Mouse (Mus musculus): Measurements from ENCODE around the gene Selenoo.
A peak's percentile ranks its signal among the peaks of the same experiment; 100 is the strongest.

The Selenoo gene

DNA sequence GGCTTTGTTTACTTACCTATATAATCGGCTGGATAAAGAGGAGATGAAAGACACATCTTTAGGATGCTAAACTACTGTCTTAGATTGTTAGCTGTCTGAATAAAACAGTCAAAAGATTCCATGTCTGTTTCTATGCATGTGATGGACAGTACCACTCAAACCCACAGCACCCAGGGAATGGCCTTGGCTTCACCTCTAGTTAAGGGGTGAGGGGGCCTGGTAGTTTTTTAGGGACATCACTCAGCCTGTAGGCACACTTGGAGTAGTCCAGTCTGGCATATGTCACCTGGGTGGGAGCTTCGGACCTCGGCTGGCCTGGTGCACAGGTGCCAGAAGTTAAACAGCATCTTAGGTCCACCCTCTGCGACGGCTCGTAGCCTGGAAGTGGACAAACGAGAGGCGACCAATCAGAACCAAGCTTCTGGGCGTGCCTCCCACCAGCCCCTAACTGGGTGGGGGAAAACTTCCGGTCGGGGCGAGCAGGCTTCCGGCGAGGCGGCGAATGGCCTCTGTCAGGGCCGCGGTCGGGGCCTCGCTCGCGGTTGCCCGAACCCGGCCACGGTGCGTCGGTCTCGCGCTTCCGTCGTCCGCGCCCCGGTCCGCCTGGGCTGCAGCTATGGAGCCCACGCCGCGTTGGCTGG, at the start of gene Selenoo:
Gene Selenoo, plus strand, starts transcription at position 478 of the 641 bp plus-strand sequence.
- peak; percentile 90 for DNase-seq (ENCODE audit: low spot score in 2 of 2)

DNA sequence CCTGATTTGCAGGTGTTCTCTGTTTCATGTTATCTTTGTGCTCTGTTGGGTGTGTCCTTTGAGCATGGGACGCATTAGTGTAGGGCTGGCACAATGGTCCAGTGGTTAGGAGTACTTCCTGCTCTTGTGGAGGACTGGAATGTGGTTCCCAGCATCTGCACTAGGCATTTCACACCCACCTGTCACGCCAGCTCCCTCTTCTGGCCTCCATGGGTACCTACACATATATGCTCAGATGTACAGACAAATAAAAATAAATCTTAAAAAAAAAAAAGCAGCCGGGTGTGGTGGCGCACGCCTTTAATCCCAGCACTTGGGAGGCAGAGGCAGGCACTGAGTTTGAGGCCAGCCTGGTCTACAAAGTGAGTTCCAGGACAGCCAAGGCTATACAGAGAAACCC, 44.5 kb upstream of the Selenoo start:
- DNase-seq (ENCODE audit: low spot score in 2 of 2), result no peak

DNA sequence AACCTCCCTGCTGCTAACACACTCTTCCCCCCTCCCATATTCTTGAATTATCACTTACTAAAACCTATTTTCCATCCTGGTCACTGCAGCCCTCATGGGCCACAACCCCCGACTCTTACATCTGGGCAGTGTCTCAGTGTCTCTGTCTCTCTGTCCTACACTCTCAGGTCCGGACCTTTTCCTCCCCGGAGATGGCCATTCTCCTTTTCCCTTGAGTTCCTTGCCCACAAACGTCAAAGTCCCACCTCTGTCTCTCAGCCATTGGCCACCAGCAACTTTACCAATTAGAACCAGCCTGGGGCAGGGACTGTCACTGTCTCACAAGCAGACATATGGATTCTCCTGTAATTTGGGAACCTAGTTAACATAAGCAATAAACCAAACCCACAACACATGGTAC, 42.5 kb upstream of the Selenoo start:
- DNase-seq (ENCODE audit: low spot score in 2 of 2), result no peak

DNA sequence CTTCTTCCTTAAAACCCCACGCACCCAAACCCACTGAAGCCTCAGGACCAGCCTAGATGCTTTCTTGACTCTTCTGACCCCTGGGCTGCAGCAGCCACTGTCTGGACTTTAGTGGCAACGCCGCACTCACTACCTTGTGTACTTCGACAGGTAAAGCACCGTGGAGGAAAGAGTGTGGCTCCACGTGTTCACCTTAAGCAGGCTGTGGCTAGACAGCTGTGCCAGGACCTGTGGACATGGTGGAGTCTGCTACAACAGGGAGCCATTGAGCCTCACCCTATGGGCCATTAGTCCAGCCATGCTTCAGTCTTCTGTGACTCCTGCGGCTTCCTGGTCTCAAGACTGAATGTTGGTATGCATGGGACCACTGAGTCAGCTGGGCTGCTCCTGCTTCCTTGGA, 34.2 kb upstream of the Selenoo start:
- DNase-seq (ENCODE audit: low spot score in 2 of 2), result no peak

DNA sequence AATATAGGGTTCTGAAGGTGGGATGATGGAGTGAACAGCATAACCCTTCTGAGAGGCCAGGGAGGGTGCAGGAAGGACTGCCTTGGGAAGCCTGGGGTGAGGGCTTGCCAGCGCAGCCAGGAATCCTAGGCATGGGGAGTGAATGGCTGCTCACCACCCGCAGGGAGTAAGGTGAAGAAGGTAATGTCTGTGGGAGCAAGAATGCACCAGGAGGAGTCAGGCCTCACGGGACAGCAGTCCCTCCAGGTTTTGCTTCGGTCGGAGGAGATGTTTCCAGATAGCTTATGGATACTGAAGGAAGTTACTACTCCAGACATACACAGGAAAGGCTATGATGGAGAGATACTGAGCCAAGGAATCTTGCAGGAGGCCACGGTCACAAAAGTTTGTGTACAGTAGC, 30.1 kb upstream of the Selenoo start:
- DNase-seq (ENCODE audit: low spot score in 2 of 2), result no peak

DNA sequence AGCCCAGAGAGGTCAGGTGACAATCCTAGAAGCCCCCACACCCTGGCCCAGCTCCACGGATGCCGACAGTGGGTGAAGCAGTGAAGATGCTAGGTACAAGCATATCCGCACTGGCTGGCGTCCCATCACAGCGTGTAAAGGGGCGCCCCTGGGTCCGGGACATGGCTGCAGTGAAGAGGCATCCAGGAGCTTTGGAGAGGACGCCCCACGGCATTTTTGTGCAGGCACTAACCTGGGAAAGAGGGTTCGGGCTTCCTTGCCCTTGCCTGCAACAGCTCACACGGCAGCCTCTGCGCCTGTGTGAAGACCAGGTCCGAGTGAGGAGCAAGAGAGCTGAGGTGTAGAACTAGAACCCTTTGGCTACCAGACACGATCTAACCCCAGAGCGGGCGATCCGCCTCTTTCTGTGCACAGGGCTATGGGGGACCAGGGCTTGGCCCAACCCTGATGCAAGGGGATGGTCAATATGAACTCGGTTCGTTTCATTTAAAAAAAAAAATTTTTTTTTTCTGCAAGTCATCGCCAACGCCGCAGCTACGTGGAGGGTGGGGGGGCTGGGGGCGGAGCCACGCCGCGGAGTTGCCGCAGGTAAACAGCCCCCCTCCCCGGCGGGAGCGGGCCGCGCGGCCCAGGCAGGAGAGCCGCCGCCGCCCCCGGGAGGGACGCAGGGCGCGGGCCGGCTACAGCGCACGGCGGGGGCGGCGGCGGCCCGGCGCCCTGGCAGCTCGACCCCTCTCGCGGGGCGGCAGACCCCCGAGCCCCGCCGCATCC, 29.5 kb upstream of the Selenoo start, which contains the start of gene Panx2:
Gene Panx2, plus strand, starts transcription at position 574 of the 771 bp plus-strand sequence.
- peak; percentile 44 to 53 for DNase-seq (ENCODE audit: low spot score in 2 of 2)

DNA sequence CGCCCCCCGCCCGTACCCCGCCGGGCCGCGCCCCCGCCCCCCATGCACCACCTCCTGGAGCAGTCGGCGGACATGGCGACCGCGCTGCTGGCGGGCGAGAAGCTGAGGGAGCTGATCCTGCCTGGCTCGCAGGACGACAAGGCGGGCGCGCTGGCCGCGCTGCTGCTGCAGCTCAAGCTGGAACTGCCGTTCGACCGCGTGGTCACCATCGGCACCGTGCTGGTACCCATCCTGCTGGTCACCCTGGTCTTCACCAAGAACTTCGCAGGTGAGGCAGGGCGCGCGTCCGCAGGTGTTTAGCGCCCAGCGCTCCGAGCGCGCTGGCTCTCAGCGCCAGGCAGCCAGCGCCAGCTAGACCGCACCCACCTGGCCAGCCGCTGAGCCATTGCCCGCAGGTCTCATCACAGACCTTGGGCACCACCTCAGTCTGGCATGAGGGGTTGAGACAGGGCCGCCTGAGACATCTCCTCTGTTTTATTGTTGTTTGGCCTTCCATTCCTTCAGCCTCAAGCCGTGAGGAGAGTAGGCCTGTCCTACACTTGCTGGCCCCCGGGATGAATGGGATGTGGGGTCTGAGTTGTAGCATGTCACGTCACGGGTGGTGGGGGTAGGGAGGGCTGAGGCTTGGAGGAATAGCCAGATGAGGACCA, 28.7 kb upstream of the Selenoo start:
- peak; percentile 39 to 48 for DNase-seq (ENCODE audit: low spot score in 2 of 2)

DNA sequence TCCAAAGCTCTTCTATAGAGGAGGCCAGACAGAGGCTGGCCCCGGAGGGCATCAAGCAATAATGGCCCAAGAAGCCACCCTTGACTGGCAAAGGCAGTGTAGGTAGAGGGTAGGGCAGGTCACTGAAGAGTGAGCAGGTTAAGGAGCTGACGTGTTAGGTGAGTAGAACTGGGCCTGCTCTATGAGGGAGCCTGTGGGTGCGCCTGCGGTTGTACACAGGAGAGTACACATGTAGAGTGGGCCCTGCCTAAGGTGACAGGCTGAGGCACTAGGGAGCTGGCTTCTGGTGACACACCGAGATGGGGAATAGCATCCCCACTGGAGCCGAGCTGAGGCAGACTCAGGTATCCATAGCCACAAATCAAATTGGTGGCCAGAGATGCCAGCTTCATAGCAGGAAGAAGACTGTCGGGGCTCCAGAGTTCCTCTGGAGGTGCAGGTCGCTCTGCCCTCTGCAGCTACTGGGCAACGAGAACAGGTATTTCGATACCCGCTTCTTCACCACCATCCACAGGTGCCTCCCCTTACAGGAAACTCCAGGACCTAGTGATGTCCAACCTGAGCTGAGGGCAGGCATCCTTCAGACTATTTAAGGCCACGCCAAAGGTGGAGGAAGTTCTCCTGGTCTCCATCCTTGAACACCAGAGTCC, 27.9 kb upstream of the Selenoo start:
- DNase-seq (ENCODE audit: low spot score in 2 of 2), result no peak

DNA sequence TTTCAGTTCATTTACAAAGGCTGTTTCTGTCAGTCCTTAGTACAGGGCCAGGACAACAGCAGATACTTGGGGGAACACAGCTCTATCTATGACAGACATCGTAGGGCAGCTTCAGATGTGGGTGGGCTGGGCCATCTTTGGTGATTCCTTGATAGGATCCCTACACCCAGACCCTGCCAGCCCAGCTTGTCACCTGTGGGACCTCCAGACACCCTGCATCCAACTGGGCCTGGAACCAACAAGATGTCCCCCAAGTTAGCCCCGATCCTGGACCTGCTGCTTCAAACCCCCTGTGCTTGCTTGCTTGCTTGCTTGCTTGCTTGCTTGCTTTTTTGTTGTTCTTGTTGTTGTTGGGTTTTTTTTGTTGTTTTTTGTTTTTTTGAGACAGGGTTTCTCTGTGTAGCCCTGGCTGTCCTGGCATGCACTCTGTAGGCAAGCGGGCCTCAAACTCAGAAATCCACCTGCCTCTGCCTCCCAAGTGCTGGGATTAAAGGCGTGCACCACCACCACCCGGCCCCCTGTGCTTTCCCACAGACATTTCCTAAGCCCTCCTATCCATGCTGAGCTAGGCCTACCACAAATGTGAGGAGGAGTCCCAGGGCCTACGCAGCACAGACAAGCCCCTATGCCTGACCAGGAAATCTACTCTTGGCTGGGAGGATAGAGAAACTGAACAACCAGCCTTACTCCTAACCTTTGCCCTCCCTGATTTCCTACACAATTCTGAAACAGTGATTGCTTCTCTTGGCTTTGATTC, 26.9 kb upstream of the Selenoo start:
- DNase-seq (ENCODE audit: low spot score in 2 of 2), result no peak

DNA sequence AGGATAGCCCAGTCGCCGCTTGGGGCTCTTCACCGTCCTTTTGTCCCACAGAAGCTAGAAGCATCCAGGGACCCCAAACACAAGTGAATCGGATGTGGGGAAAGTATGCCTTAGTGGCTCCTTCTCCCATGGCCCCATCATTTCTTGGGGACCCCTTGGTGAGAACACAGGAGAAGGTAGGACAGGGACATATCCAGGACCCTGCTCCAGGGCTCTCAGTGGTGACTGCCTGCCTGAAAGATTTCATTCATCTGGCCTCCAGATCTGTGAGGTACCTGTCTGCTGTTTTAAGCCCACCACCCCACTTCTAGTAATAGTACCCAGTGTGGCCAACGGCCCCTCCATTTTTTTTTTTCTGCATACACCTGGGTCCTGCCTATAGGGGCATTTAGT, 26.4 kb upstream of the Selenoo start:
- no peak for DNase-seq (ENCODE audit: low spot score in 2 of 2)

DNA sequence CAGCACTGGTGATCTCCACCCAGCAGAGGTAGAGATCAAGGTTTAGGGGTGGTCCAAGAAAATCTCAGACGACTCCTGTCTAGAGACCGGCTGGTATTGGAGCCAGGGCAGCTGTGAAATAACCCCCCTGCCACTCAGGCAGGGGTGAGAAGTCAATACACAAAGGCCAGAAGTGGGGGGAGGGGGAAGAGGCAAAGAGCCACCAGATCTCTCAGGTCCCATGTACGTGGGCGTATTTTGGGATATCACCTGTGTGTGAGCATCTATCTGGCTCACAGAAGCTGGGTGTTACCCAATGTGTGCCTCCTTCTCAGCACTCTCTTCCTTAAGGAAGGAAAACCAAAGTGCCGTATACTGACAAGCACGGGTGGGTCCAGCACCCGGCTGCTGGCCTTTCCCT, 25.9 kb upstream of the Selenoo start:
- no peak for DNase-seq (ENCODE audit: low spot score in 2 of 2)

DNA sequence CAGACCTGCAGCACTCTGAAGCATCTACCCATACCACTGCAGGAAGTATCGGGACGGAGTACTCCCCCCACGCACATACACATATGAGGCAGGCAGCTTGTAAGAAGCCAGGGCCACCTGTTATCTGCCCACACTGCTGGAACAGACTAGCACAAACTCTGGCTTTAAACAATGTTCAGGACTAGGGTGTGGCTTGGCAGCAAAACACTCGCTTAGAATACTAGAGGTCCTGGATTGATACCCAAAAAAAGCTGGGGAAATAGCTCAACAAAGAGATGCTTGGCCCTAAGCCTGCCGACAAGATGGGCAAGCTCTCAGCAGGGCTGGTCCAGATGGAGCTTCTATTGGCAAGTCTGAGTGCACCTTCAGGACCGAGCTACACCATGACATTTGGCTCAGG, 25.3 kb upstream of the Selenoo start:
- DNase-seq (ENCODE audit: low spot score in 2 of 2), result peak in 1 of 2 experiments; percentile 71

DNA sequence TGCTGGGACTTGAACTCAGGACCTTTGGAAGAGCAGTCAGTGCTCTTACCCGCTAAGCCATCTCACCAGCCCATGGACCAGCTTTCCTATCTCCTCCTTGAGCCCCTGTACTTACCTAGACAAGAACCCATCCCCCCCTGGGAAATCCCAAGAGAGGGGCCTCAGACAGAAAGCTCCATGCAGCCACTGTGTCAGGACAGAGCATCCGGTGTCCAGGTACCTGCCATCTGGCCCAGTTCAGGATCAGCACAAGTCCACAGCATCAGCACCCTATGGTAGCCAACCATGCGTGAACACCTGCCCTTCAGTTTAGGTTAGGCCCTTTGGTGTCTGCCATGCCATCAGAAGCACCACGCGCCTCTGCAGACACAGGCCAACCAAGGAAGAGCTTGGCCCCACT, 24.0 kb upstream of the Selenoo start:
- DNase-seq (ENCODE audit: low spot score in 2 of 2), result no peak

DNA sequence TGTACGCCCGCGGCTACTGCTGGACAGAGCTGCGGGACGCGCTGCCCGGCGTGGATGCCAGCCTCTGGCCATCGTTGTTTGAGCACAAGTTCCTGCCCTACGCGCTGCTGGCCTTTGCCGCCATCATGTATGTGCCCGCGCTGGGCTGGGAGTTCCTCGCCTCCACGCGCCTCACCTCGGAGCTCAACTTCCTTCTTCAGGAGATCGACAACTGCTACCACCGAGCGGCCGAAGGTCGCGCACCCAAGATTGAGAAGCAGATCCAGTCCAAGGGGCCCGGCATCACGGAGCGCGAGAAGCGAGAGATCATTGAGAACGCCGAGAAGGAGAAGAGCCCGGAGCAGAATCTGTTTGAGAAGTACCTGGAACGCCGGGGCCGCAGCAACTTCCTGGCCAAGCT, 21.3 kb upstream of the Selenoo start:
- no peak for DNase-seq (ENCODE audit: low spot score in 2 of 2)

DNA sequence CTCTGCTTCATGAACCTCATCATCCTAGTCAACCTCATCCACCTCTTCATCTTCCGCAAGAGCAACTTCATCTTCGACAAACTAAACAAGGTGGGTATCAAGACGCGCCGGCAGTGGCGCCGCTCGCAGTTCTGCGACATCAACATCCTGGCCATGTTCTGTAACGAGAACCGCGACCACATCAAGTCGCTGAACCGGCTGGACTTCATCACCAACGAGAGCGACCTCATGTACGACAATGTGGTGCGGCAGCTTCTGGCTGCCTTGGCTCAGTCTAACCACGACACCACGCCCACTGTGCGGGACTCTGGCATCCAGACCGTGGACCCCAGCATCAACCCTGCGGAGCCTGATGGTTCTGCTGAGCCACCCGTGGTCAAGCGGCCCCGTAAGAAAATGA, 20.7 kb upstream of the Selenoo start:
- DNase-seq (ENCODE audit: low spot score in 2 of 2), result no peak

DNA sequence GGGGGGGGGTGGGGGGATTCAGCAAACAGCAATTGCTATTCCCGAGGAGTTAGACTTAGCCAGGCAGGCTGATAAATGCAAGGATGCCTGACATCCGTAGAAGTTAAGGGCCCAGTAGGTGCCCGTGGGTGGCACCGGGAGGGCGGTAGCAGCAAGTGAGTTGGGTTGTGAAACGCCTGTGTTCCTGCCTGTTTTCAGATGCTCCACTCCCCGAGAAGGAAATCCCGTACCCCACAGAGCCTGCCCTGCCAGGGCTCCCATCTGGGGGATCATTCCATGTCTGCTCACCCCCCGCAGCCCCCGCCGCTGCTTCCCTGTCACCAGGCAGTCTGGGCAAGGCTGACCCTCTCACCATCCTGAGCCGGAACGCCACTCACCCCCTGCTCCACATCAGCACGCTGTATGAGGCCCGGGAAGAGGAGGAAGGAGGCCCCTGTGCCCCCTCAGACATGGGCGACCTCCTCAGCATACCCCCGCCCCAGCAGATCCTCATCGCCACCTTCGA, 19.5 kb upstream of the Selenoo start:
- no peak for DNase-seq (ENCODE audit: low spot score in 2 of 2)

DNA sequence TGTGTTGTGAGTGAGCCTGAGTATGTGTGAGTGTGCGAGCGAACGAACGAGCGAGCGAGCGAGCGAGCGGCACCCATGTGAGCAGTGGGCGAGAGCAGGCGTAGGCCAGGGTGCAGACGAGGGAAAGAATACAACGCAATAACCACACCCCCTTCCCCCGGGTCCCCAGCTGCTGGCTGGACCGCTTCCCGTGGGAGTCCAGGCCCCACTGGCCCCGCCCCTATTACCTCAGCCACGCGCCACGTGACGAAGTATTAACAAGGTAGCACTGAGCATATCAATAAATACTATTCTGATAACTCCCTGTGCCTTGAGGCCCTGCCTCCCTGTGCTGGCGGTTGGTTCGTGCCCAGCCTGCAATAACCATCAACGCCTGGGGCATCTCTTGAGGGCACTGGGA, 18.3 kb upstream of the Selenoo start:
- no peak for DNase-seq (ENCODE audit: low spot score in 2 of 2)

DNA sequence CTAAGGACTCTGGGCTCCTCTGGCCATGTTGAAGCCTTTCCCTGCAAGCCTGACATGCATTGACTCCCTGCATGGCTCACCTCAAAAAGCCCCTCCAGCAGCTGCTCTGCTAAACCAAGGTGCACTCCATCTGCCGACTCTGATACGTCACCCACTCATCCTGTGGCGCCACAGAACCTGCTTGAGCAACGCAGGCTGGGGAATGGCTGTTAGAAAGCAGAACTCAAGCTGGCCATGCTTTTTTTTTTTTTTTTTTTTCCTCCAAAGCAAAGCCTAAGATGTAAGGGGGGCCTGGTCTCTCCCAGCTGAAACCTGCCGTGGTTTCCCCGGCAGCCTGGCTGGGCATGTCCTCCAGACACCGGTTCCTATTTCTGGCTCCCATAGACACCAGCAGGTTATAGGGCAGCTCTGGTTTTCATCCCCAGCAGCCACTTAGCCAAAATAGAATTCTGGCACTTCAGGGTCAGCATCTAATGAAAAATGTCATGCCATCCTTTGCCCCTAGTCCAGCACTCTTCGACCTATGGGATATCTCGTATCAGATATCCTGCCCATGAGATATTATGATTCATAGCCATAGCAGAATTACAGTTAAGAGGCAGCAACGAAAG, 14.8 kb upstream of the Selenoo start:
- no peak for DNase-seq (ENCODE audit: low spot score in 2 of 2)

DNA sequence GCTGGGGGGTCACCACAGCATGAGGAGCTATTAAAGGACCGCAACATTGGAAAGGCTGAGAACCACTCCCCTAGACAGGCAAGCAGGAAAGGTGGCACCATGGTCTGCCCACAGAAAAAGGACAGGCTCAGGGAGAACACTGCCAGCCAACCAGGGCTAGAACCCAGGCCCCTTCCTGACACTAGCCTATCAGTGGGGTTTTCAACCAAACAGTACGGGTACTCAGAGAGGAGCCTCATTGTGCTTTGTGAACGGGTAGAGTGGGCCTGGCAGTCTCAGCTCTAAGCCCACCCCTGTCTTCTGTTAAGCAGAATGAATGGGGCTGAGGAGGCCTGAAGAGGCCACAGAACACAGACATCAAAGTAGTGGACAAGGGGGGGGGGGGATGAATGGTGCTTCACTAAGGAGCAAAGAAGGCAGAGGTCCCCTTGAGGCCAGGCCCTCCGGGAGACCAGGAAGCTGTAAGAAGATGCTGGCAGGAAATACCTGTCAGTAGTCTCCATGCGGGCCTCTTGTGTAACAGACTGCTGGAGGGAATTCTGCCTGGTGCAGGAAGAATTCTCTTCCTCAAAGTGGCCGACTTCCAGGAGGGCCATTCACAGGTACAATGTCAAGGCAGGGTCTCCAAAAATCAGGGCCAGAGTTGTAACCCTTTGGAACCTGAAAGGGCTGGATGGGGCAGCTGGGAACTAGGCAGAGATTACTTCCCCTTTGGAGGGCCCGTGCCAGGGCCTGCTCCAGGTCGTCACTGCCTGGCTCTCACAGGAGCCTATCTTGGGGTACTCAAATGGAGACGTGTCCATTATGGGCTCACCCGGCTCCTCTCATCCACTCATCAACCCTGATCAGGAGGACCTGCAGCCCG, 14.0 kb upstream of the Selenoo start, which contains the start of gene Trabd:
Gene Trabd, plus strand, starts transcription at position 512 of the 865 bp plus-strand sequence.
- peak in 1 of 2 experiments; percentile 38 for DNase-seq (ENCODE audit: low spot score in 2 of 2)
